Mouse (Mus musculus): ENCODE measurements around the gene Fam178b.

Fam178b gene

DNA sequence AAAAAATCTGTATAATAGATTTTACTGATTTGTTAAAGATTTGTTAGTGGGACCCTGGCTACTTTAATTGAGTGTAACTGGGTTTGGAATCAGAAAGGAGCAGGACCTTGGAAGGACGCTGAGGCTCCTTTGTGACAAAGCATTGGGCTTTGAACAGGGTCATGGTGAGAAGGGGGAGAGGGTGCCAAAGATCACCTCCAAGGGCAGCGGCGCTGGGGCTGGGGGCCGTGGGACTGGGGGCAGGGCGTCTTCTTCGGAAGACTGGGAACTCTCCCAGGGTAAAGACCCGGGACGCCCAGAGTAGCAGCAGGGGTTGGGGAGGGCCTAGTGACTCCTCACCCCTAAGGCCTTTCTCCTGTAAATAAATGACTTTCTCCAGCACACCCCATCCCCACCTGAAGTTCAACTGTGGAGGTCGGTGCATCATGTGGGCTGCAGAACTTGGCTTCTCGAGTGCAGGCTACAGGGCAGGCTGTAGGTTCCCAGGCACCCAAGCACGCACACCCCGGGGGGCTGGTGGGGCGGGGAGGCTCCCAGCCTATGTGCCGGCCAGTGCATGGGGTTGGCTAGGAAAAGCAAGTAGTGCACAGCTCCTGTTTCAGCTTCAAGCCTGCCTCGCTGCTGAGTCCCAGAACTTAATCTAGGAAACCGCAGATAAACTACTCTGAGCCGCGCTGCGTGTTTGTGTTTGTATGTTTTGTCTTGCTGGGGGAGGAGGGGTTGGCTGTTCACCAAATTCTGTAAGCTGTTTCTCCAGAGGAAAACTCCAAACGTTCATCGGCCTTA lies 115.0 kb downstream of the Fam178b start:
- Histone ChIP-seq H3K4me1 (replicated peaks; ENCODE audit: low read depth, low read length) (peaks cover 72% of the 10 kb centered on the region), H3K4me3 (replicated peaks; ENCODE audit: low read length) (peak overlapping the region; percentile 52), H3K9me3 (ENCODE audit: low read length) (no peaks in the 10 kb centered on the region), H3K36me3 (ENCODE audit: insufficient read depth, low read length) (no peaks in the 10 kb centered on the region), H3K27me3 (ENCODE audit: insufficient read depth, low read length) (peaks cover 38% of the 10 kb centered on the region)
- TF ChIP-seq NANOG (IDR thresholded peaks at IDR 0.05; ENCODE audit: borderline replicate concordance, low read length) (no peak), CTCF (conservative IDR thresholded peaks at IDR 0.05; ENCODE audit: low read length) (no peak), POU5F1 (IDR thresholded peaks at IDR 0.05; ENCODE audit: borderline replicate concordance, low read length) (no peak)

DNA sequence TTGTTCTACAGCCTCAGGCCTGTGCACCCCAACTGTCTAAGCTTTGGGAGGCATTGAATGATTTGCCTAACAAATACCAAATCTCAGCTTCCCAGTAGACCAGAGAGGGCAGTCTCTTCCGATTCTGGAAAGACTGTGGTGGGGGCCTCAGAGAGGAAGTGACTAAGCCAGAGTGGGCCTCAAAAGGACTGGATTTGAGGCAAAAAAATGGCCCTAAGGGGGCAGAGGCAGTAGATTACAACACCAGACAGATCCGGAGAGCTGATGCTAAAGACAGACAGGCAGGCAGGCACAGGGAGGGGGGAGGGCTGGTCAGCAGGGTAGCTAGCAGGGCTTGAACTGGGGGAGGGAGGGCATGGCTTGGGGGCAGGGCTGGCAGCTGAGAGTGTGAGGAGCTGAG lies 116.6 kb downstream of the Fam178b start:
- Histone ChIP-seq H3K4me3 (replicated peaks; ENCODE audit: low read length) (no peak overlapping the region), H3K4me1 (replicated peaks; ENCODE audit: low read depth, low read length) (peaks cover 74% of the 10 kb centered on the region), H3K27me3 (ENCODE audit: insufficient read depth, low read length) (peaks cover 46% of the 10 kb centered on the region), H3K9me3 (ENCODE audit: low read length) (no peaks in the 10 kb centered on the region), H3K36me3 (ENCODE audit: insufficient read depth, low read length) (0 out of 2 replicates have a peak, but pooled peaks cover 3% of the 10 kb centered on the region)
- no peak for TF ChIP-seq NANOG (IDR thresholded peaks at IDR 0.05; ENCODE audit: borderline replicate concordance, low read length)
- TF ChIP-seq CTCF (conservative IDR thresholded peaks at IDR 0.05; ENCODE audit: low read length) = no peak
- no peak for TF ChIP-seq POU5F1 (IDR thresholded peaks at IDR 0.05; ENCODE audit: borderline replicate concordance, low read length)

DNA sequence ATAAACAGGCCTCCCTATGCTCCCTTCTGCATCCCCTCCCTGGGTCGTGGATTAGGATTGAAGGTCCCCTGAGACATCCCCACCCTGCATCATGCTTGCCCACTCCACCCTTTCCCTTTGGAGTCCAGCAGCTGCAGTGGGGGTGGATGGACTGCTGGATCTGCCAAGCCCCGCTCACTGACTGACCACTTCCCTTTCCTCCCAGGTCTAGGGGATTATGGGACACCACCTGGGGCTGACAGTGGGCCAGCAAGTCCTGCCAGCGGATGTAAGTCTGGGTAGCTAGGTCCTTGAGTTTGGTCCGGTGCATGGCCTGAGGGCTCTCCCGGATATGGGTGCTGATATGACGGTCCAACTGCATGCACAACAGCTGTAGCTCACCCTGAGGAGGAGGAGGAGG lies 118.9 kb downstream of the Fam178b start:
- Histone ChIP-seq H3K9me3 (ENCODE audit: low read length) (no peaks in the 10 kb centered on the region), H3K27me3 (ENCODE audit: insufficient read depth, low read length) (peaks cover 65% of the 10 kb centered on the region), H3K4me3 (replicated peaks; ENCODE audit: low read length) (no peak overlapping the region), H3K36me3 (ENCODE audit: insufficient read depth, low read length) (0 out of 2 replicates have a peak, but pooled peaks cover 5% of the 10 kb centered on the region), H3K4me1 (replicated peaks; ENCODE audit: low read depth, low read length) (peaks cover 70% of the 10 kb centered on the region)
- TF ChIP-seq NANOG (IDR thresholded peaks at IDR 0.05; ENCODE audit: borderline replicate concordance, low read length) (no peak), POU5F1 (IDR thresholded peaks at IDR 0.05; ENCODE audit: borderline replicate concordance, low read length) (no peak), CTCF (conservative IDR thresholded peaks at IDR 0.05; ENCODE audit: low read length) (no peak)

DNA sequence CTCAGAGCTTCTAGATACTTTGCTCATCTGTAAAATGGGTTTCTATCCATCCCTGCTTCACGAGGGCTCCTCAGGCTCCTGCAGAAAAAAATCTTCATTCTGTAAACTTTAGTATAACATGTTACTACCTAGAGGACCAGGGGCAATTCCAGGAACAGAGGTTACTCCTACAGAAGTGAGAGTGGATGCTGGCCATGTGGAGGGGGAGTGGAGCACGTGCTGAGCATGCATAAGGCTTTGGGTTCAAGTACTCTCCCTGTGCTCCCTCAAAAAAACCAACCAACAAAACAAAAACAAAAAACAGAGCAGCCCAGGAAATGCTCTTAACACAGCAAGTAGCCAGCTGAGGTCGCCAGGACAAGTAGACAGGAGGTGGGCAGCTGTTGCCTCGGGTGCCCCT lies 119.4 kb downstream of the Fam178b start:
- no peaks in the 10 kb centered on the region for H3K9me3 ChIP-seq (ENCODE audit: low read length)
- no peak overlapping the region for H3K4me3 ChIP-seq (replicated peaks; ENCODE audit: low read length)
- H3K36me3 ChIP-seq (ENCODE audit: insufficient read depth, low read length) = 0 out of 2 replicates have a peak, but pooled peaks cover 5% of the 10 kb centered on the region
- peaks cover 70% of the 10 kb centered on the region for H3K4me1 ChIP-seq (replicated peaks; ENCODE audit: low read depth, low read length)
- TF ChIP-seq POU5F1 (IDR thresholded peaks at IDR 0.05; ENCODE audit: borderline replicate concordance, low read length) = no peak
- TF ChIP-seq NANOG (IDR thresholded peaks at IDR 0.05; ENCODE audit: borderline replicate concordance, low read length) = no peak
- TF ChIP-seq CTCF (conservative IDR thresholded peaks at IDR 0.05; ENCODE audit: low read length) = no peak
- peaks cover 70% of the 10 kb centered on the region for H3K27me3 ChIP-seq (ENCODE audit: insufficient read depth, low read length)

DNA sequence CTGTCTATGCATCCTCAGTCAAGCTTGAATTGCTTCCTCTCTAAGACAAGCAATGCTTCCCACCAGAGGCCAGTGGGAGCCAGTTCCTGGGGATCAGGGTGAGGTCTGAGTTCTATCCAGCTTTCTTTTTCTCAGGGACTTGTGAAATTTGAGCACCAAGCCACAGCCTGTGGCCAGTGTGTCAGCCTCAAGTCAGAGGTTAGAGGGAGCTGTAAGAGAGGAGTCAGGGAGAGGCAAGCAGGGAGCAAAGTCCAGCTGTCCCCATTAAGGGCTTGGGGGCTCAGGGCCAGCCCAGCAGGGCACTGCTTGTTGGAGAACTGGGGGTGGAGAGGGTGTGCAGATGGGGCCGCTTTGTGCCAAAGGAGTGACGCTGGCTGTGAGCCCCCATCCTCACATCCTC lies 119.8 kb downstream of the Fam178b start:
- TF ChIP-seq POU5F1 (IDR thresholded peaks at IDR 0.05; ENCODE audit: borderline replicate concordance, low read length) = no peak
- TF ChIP-seq CTCF (conservative IDR thresholded peaks at IDR 0.05; ENCODE audit: low read length) = no peak
- TF ChIP-seq NANOG (IDR thresholded peaks at IDR 0.05; ENCODE audit: borderline replicate concordance, low read length) = no peak

DNA sequence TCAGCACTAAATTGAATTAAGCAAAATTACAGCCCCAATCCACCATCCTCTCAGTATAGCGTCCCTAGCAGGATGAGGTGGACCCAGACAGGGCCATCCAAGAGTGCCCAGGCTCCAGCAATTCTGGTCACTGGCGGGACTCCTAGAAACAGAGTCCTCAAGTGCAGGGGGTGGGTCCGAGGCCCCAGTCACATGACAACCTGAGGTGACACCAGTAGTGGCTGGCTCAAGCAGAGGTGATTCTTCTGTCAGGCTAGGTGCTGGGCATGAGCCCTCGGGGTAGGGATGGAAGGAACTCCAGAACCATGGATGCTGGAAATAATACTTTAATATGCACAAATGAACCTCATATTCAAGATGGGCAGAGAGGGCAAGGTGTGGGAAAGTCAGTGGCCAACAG lies 120.6 kb downstream of the Fam178b start:
- Histone ChIP-seq H3K9me3 (ENCODE audit: low read length) (no peaks in the 10 kb centered on the region), H3K27me3 (ENCODE audit: insufficient read depth, low read length) (peaks cover 80% of the 10 kb centered on the region), H3K36me3 (ENCODE audit: insufficient read depth, low read length) (0 out of 2 replicates have a peak, but pooled peaks cover 5% of the 10 kb centered on the region), H3K4me3 (replicated peaks; ENCODE audit: low read length) (no peak overlapping the region), H3K4me1 (replicated peaks; ENCODE audit: low read depth, low read length) (peaks cover 61% of the 10 kb centered on the region)
- TF ChIP-seq POU5F1 (IDR thresholded peaks at IDR 0.05; ENCODE audit: borderline replicate concordance, low read length) = no peak
- no peak for TF ChIP-seq NANOG (IDR thresholded peaks at IDR 0.05; ENCODE audit: borderline replicate concordance, low read length)
- TF ChIP-seq CTCF (conservative IDR thresholded peaks at IDR 0.05; ENCODE audit: low read length) = no peak

More for the DNA sequence above, 119.8 kb downstream of the Fam178b start:
- peaks cover 69% of the 10 kb centered on the region for H3K4me1 ChIP-seq (replicated peaks; ENCODE audit: low read depth, low read length)
- H3K36me3 ChIP-seq (ENCODE audit: insufficient read depth, low read length) = 0 out of 2 replicates have a peak, but pooled peaks cover 5% of the 10 kb centered on the region
- no peaks in the 10 kb centered on the region for H3K9me3 ChIP-seq (ENCODE audit: low read length)
- no peak overlapping the region for H3K4me3 ChIP-seq (replicated peaks; ENCODE audit: low read length)
- peaks cover 73% of the 10 kb centered on the region for H3K27me3 ChIP-seq (ENCODE audit: insufficient read depth, low read length)

DNA sequence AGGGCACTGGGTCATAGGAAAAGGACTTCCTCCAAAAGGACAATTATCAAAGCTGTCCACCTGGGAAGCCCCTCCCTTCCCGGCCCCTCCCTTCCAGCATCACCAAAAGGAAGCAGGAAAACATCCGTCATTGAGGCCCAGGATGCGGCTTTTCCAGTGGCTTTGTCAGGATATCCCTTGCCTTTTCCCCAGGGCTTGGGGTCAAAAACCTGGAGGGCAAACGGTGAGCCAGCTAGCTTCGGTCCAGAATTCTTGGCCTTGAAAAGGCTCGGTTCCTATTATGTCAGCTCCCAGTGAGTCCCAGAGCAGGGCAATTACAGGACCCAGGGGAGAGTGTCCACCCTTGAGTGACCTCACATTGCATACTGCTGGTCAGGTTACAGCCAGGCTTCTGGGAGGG lies 122.1 kb downstream of the Fam178b start:
- Histone ChIP-seq H3K36me3 (ENCODE audit: insufficient read depth, low read length) (0 out of 2 replicates have a peak, but pooled peaks cover 5% of the 10 kb centered on the region), H3K4me1 (replicated peaks; ENCODE audit: low read depth, low read length) (peaks cover 56% of the 10 kb centered on the region), H3K27me3 (ENCODE audit: insufficient read depth, low read length) (peaks cover 86% of the 10 kb centered on the region), H3K9me3 (ENCODE audit: low read length) (no peaks in the 10 kb centered on the region), H3K4me3 (replicated peaks; ENCODE audit: low read length) (no peak overlapping the region)
- TF ChIP-seq POU5F1 (IDR thresholded peaks at IDR 0.05; ENCODE audit: borderline replicate concordance, low read length) (no peak), NANOG (IDR thresholded peaks at IDR 0.05; ENCODE audit: borderline replicate concordance, low read length) (no peak), CTCF (conservative IDR thresholded peaks at IDR 0.05; ENCODE audit: low read length) (no peak)

DNA sequence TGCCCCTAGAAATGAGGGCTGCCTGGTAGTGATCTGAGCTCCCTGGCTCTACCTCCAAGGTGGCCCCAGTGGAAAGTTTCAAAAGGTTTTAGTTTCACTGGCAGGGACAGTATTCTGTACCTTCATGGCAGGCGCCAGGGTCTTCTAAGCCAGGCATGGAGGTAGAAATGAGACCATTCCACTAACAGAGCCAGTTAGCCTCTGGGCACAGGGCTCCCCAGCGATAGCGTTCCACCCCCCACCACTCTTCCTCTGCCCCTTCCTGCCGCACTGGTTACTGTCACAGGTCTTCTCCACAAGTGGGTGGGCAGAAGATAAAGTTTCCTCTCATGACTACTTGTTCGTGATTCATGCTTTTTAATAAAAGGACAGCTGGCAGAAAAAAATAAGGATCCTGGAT lies 123.1 kb downstream of the Fam178b start:
- Histone ChIP-seq H3K9me3 (ENCODE audit: low read length) (no peaks in the 10 kb centered on the region), H3K4me3 (replicated peaks; ENCODE audit: low read length) (no peak overlapping the region), H3K4me1 (replicated peaks; ENCODE audit: low read depth, low read length) (peaks cover 63% of the 10 kb centered on the region), H3K36me3 (ENCODE audit: insufficient read depth, low read length) (0 out of 2 replicates have a peak, but pooled peaks cover 5% of the 10 kb centered on the region), H3K27me3 (ENCODE audit: insufficient read depth, low read length) (peaks cover 90% of the 10 kb centered on the region)
- TF ChIP-seq CTCF (conservative IDR thresholded peaks at IDR 0.05; ENCODE audit: low read length) (no peak), NANOG (IDR thresholded peaks at IDR 0.05; ENCODE audit: borderline replicate concordance, low read length) (no peak), POU5F1 (IDR thresholded peaks at IDR 0.05; ENCODE audit: borderline replicate concordance, low read length) (no peak)

All from E14TG2a.4 (cell line).